Mouse (Mus musculus): ENCODE data around the gene 4930524J08Rik.

GRCm38 (mm10) chr5:100008485-100008884 is 29.6 kb downstream of the 4930524J08Rik start:
- no peak for TF ChIP-seq POLR2A (IDR thresholded peaks at IDR 0.05; ENCODE audit: control insufficient read depth, low read depth, low read length)
- no peak for TF ChIP-seq CTCF (IDR thresholded peaks at IDR 0.05; ENCODE audit: control insufficient read depth, insufficient read depth, insufficient replicate concordance, low read depth, low read length)

Measured in testis, adult 2 months (tissue).